12 mouse cellular contexts compared by ENCODE assay signal in genomic region chr14:34508842-34509439, GRCm38 (mm10). TPM values are rescaled to one million over a fixed set of nuclear protein-coding genes. Genes with fewer than 3 reads are reported as not detected.
A peak's percentile ranks its signal among the peaks of the same experiment; 100 is the strongest.
DNase-seq lines count a peak whose midpoint lies in the region; ATAC-seq and TF ChIP-seq lines count a peak whose summit lies in the region.
"Had no signal": no experiment of that assay in that cellular context is flagged by ENCODE, and none has a peak within 500 bp of the region (broad histone marks: within the 10 kb centered on the region; RNA-seq: fewer than 3 reads in every experiment).

No protein-coding gene starts in this region.

- intact Hi-C loops in heart, adult 2 months (cut with DNase I), result no loop called here

- peaks cover 5% of the 10 kb centered on the region for H3K4me1 ChIP-seq in heart, adult 2 months (ENCODE audit: control insufficient read depth, insufficient read depth, low read length)
- H3K4me1 ChIP-seq in lung, embryonic 14.5 days (ENCODE audit: insufficient read depth), result peaks cover 5% of the 10 kb centered on the region; the same call in 1 of the 2 replicates
- peaks cover 15% of the 10 kb centered on the region for H3K4me1 ChIP-seq in forebrain, postnatal 0 days (ENCODE audit: insufficient read depth)

- no peak overlapping the region for H3K4me3 ChIP-seq in heart, adult 2 months
- no peak overlapping the region for H3K4me3 ChIP-seq in lung, embryonic 14.5 days (ENCODE audit: low read depth, low read length)
- H3K4me3 ChIP-seq in forebrain, postnatal 0 days (ENCODE audit: low read depth, low read length), result no peak overlapping the region
- H3K4me3 ChIP-seq in myocyte, result no peak overlapping the region

- peak overlapping the region; percentile 26; the same call in 1 of the 2 replicates for H3K27ac ChIP-seq in heart, adult 2 months
- no peak overlapping the region for H3K27ac ChIP-seq in lung, embryonic 14.5 days (ENCODE audit: low read depth)
- 0 out of 2 replicates have a peak overlapping the region, but pooled peaks have one; percentile 1 for H3K27ac ChIP-seq in forebrain, postnatal 0 days (ENCODE audit: low read depth, low read length)
- H3K27ac ChIP-seq: liver, embryonic 14.5 days had no signal

- peak; percentile 55; the same call in 1 of the 2 replicates for ATAC-seq in lung, embryonic 14.5 days (ENCODE audit: insufficient read depth)
- peak; percentile 86 for ATAC-seq in forebrain, postnatal 0 days
- ATAC-seq: CD4-positive, CD25-positive, alpha-beta regulatory T cell, adult 4 months had no signal

- DNase-seq in heart, adult 2 months, result no peak
- no peak for DNase-seq in heart, postnatal 4 days
- DNase-seq in lung, embryonic 14.5 days, result peak; percentile 31
- DNase-seq in lung, adult 18-20 months, result no peak
- DNase-seq in forebrain, postnatal 0 days, result peak; percentile 36
- no peak for DNase-seq in adrenal gland, adult 2 months
- DNase-seq in spleen, postnatal 14 days (ENCODE audit: low spot score in 2 of 2), result no peak
- DNase-seq: layer of hippocampus, adult 9-11 months had no signal

- no peaks in the 10 kb centered on the region for H3K79me2 ChIP-seq in heart, adult 2 months (replicated peaks; ENCODE audit: control insufficient read depth, insufficient read depth, low read length)
- no peaks in the 10 kb centered on the region for H3K79me2 ChIP-seq in myocyte (ENCODE audit: control insufficient read depth, insufficient read depth)

- WGBS in heart, adult 2 months, result 28% methylated on average over 7 of the region's 7 CpGs
- WGBS in lung, embryonic 14.5 days, result 20% methylated on average over 7 of the region's 7 CpGs
- WGBS in forebrain, postnatal 0 days, result 31% methylated on average over 7 of the region's 7 CpGs

- no peak for TF ChIP-seq CTCF in heart, adult 2 months (IDR thresholded peaks at IDR 0.05)
- no peak for TF ChIP-seq CTCF in lung, embryonic 14.5 days (IDR thresholded peaks at IDR 0.05; ENCODE audit: low read depth)
- no peak for TF ChIP-seq CTCF in forebrain, postnatal 0 days (IDR thresholded peaks at IDR 0.05; ENCODE audit: low read depth)

- no peak overlapping the region; the same call in 1 of the 2 replicates for H3K9ac ChIP-seq in heart, adult 2 months (ENCODE audit: low read depth, low read length)
- no peak overlapping the region for H3K9ac ChIP-seq in lung, embryonic 14.5 days
- no peak overlapping the region; the same call in 1 of the 2 replicates for H3K9ac ChIP-seq in forebrain, postnatal 0 days
- H3K9ac ChIP-seq: liver, embryonic 14.5 days had no signal

- peaks cover 4% of the 10 kb centered on the region for H3K36me3 ChIP-seq in heart, adult 2 months (ENCODE audit: control insufficient read depth, insufficient read depth, low read length)
- H3K36me3 ChIP-seq in lung, embryonic 14.5 days (ENCODE audit: insufficient read depth), result no peaks in the 10 kb centered on the region
- no peaks in the 10 kb centered on the region for H3K36me3 ChIP-seq in forebrain, postnatal 0 days (ENCODE audit: insufficient read depth)
- H3K36me3 ChIP-seq in myocyte (ENCODE audit: control insufficient read depth, insufficient read depth), result no peaks in the 10 kb centered on the region

- peak overlapping the region; percentile 29; the same call in 1 of the 2 replicates for H3K4me2 ChIP-seq in lung, embryonic 14.5 days
- H3K4me2 ChIP-seq in forebrain, postnatal 0 days (ENCODE audit: low read depth), result no peak overlapping the region
- peak overlapping the region; percentile 84 for H3K4me2 ChIP-seq in myocyte (ENCODE audit: low read depth)

- H3K9me3 ChIP-seq in lung, embryonic 14.5 days (ENCODE audit: low read depth, low read length), result no peaks in the 10 kb centered on the region
- no peaks in the 10 kb centered on the region for H3K9me3 ChIP-seq in forebrain, postnatal 0 days (ENCODE audit: low read length)

- TF ChIP-seq EP300 in heart, adult 2 months (IDR thresholded peaks at IDR 0.05; ENCODE audit: insufficient read depth, low read depth, low read length), result no peak

- H3ac ChIP-seq in myocyte (ENCODE audit: control insufficient read depth, insufficient read length), result no peak overlapping the region

- no peaks in the 10 kb centered on the region for H3K27me3 ChIP-seq in heart, adult 2 months (ENCODE audit: control insufficient read depth, insufficient read depth, low read length)
- no peaks in the 10 kb centered on the region for H3K27me3 ChIP-seq in lung, embryonic 14.5 days (ENCODE audit: insufficient read depth, low read length)
- H3K27me3 ChIP-seq in forebrain, postnatal 0 days (ENCODE audit: insufficient read depth, low read length), result no peaks in the 10 kb centered on the region
- H3K27me3 ChIP-seq in myocyte (ENCODE audit: control insufficient read depth, insufficient read depth, insufficient read length), result no peaks in the 10 kb centered on the region

- TF ChIP-seq POLR2A in heart, adult 2 months (IDR thresholded peaks at IDR 0.05; ENCODE audit: insufficient read depth, low read depth, low read length), result no peak
- TF ChIP-seq POLR2A in myocyte (IDR thresholded peaks at IDR 0.05; ENCODE audit: insufficient read length, low read depth), result no peak

TF ChIP-seq in myocyte, 11 proteins besides CTCF, POLR2A, EP300 and RAD21:
- no peak for TF ChIP-seq SRF (IDR thresholded peaks at IDR 0.05; ENCODE audit: control insufficient read depth, insufficient read length, low read depth)
- TF ChIP-seq MYOG (IDR thresholded peaks at IDR 0.05; ENCODE audit: control insufficient read depth in 1 of 3, insufficient read depth in 1 of 3, insufficient read length in 2 of 3, low read depth in 2 of 3), result no peak
- peak; percentile 11 for TF ChIP-seq USF1 (IDR thresholded peaks at IDR 0.05; ENCODE audit: low read depth)
- TF ChIP-seq E2F4 (IDR thresholded peaks at IDR 0.05; ENCODE audit: insufficient read depth), result no peak
- no peak for TF ChIP-seq TCF12 (IDR thresholded peaks at IDR 0.05; ENCODE audit: insufficient read depth, poor library complexity, severe bottlenecking)
- no peak for TF ChIP-seq MYOD1 (IDR thresholded peaks at IDR 0.05; ENCODE audit: control insufficient read depth in 1 of 3, insufficient read length in 2 of 3, low read depth in 2 of 3)
- TF ChIP-seq CEBPB (IDR thresholded peaks at IDR 0.05; ENCODE audit: insufficient read depth, poor library complexity, severe bottlenecking), result 0 out of 2 replicates have a peak, but pooled peaks have one; percentile 2

RNA-seq across cellular contexts. Expression of gene Bmpr1a, which starts 5.8 kb away (rescaled TPM):
- total RNA-seq in heart, adult 2 months (2021), result 10 to 100 TPM; 58.4 to 62.5 TPM
- polyA plus RNA-seq in heart, adult 2 months (2012; rRNA removed), result 13.8 and 38.2 TPM in 2 replicates
- 100 to 1,000 TPM; 107 to 115 TPM for total RNA-seq in heart, postnatal 4 days (2021)
- polyA plus RNA-seq in lung, embryonic 14.5 days (2014; fragmentation: Nextera tagmentation; extraction: Ambion mirVana), result 51.1 and 52.7 TPM in 2 replicates
- total RNA-seq in forebrain, postnatal 0 days (2014; rRNA removed), result 52.2 and 54.8 TPM in 2 replicates
- polyA plus RNA-seq in forebrain, postnatal 0 days (2015; fragmentation: Nextera tagmentation; extraction: Ambion mirVana), result 12.7 and 15.9 TPM in 2 replicates
- 10.5 TPM for polyA plus RNA-seq in myocyte (2012; fragmentation: generic; extraction: Trizol)
- 10 to 100 TPM; 56.4 to 64.4 TPM for total RNA-seq in adrenal gland, adult 2 months (2021)
- polyA plus RNA-seq in adrenal gland, adult 2 months (2012; rRNA removed), result 3.4 and 3.7 TPM in 2 replicates

RNA-seq across cellular contexts. Expression of gene 9230112D13Rik, which starts 13.7 kb away (rescaled TPM):
- not detected for total RNA-seq in heart, adult 2 months (2021)
- polyA plus RNA-seq in heart, adult 2 months (2012; rRNA removed), result not detected in 2 replicates
- not detected for total RNA-seq in heart, postnatal 4 days (2021)
- polyA plus RNA-seq in lung, embryonic 14.5 days (2014; fragmentation: Nextera tagmentation; extraction: Ambion mirVana), result not detected in 2 replicates
- not detected in 2 replicates for total RNA-seq in forebrain, postnatal 0 days (2014; rRNA removed)
- polyA plus RNA-seq in forebrain, postnatal 0 days (2015; fragmentation: Nextera tagmentation; extraction: Ambion mirVana), result not detected in 2 replicates
- polyA plus RNA-seq in myocyte (2012; fragmentation: generic; extraction: Trizol), result not detected
- total RNA-seq in adrenal gland, adult 2 months (2021), result not detected
- polyA plus RNA-seq in adrenal gland, adult 2 months (2012; rRNA removed), result not detected in 2 replicates
- polyA plus RNA-seq: CD4-positive, CD25-positive, alpha-beta regulatory T cell, adult 4 months; frontal cortex, adult 2 months; liver, embryonic 14.5 days had no signal

Comparison
In these comparisons a context has a peak if more than half of its experiments do, and no peak if none do; other contexts are left out.
1. DNase-seq: peak in lung, embryonic 14.5 days (single experiment) and forebrain, postnatal 0 days (single experiment); none in heart, adult 2 months (0 of 2), heart, postnatal 4 days (single experiment), lung, adult 18-20 months (0 of 2), adrenal gland, adult 2 months (single experiment) and spleen, postnatal 14 days (0 of 2).